Mouse (Mus musculus): ENCODE results near the gene Hesx1. TPM values are rescaled to one million over a fixed set of nuclear protein-coding genes. Genes with fewer than 3 reads are reported as not detected.

Gene Hesx1
- polyA plus RNA-seq, 1 experiment from 2014 or later, result 17.0 TPM

- 40% methylated on average over 4 of the region's 4 CpGs for WGBS (ENCODE audit: insufficient replicate concordance)
- Histone ChIP-seq H3K9me3 (replicated peaks) (no peaks in the 10 kb centered on the region), H3K27ac (no peak overlapping the region), H3K4me2 (no peak overlapping the region), H3K36me3 (no peaks in the 10 kb centered on the region), H3K4me3 (replicated peaks) (no peak overlapping the region), H3K4me1 (replicated peaks) (peaks cover 4% of the 10 kb centered on the region; the same call in 1 of the 2 replicates), H3K27me3 (no peaks in the 10 kb centered on the region), H3K9ac (no peak overlapping the region)
- ATAC-seq (ENCODE audit: low read depth), result peak; percentile 34; the same call in 1 of the 2 replicates
- DNase-seq, result no peak
Measured at GRCm38 (mm10) chr14:27013658-27014057, 19.4 kb downstream of the Hesx1 start.

GRCm38 (mm10) chr14:27017936-27018335 is 23.7 kb downstream of the Hesx1 start:
- Histone ChIP-seq H3K4me2 (no peak overlapping the region), H3K4me1 (replicated peaks) (peaks cover 4% of the 10 kb centered on the region; the same call in 1 of the 2 replicates), H3K9me3 (replicated peaks) (no peaks in the 10 kb centered on the region), H3K36me3 (no peaks in the 10 kb centered on the region), H3K27me3 (no peaks in the 10 kb centered on the region), H3K4me3 (replicated peaks) (no peak overlapping the region), H3K27ac (no peak overlapping the region), H3K9ac (no peak overlapping the region)
- no peak for ATAC-seq (ENCODE audit: low read depth)
- DNase-seq, result no peak
- 68% methylated on average over 2 of the region's 2 CpGs for WGBS (ENCODE audit: insufficient replicate concordance)

- WGBS (ENCODE audit: insufficient replicate concordance), result 77% methylated on average over 14 of the region's 14 CpGs
- H3K9me3 ChIP-seq (replicated peaks), result no peaks in the 10 kb centered on the region
- peaks cover 9% of the 10 kb centered on the region for H3K4me1 ChIP-seq (replicated peaks)
- ATAC-seq (ENCODE audit: low read depth), result no peak
- no peak for DNase-seq
- no peak overlapping the region for H3K9ac ChIP-seq
- no peak overlapping the region for H3K4me3 ChIP-seq (replicated peaks)
- no peak overlapping the region for H3K4me2 ChIP-seq
- no peaks in the 10 kb centered on the region for H3K36me3 ChIP-seq
- no peak overlapping the region for H3K27ac ChIP-seq
- no peaks in the 10 kb centered on the region for H3K27me3 ChIP-seq
Measured at GRCm38 (mm10) chr14:27019850-27020249, 25.6 kb downstream of the Hesx1 start.

- Histone ChIP-seq H3K9me3 (replicated peaks) (no peaks in the 10 kb centered on the region), H3K4me3 (replicated peaks) (no peak overlapping the region), H3K4me1 (replicated peaks) (peaks cover 9% of the 10 kb centered on the region), H3K27ac (no peak overlapping the region), H3K27me3 (no peaks in the 10 kb centered on the region), H3K9ac (no peak overlapping the region), H3K4me2 (no peak overlapping the region), H3K36me3 (no peaks in the 10 kb centered on the region)
- DNase-seq (peak; percentile 41), ATAC-seq (ENCODE audit: low read depth) (no peak)
- 28% methylated on average over 11 of the region's 11 CpGs for WGBS (ENCODE audit: insufficient replicate concordance)
Measured at GRCm38 (mm10) chr14:27022876-27023275, 28.7 kb downstream of the Hesx1 start.

- Histone ChIP-seq H3K4me2 (no peak overlapping the region), H3K9ac (no peak overlapping the region), H3K9me3 (replicated peaks) (no peaks in the 10 kb centered on the region), H3K27me3 (no peaks in the 10 kb centered on the region), H3K27ac (no peak overlapping the region), H3K4me1 (replicated peaks) (peaks cover 12% of the 10 kb centered on the region), H3K36me3 (no peaks in the 10 kb centered on the region), H3K4me3 (replicated peaks) (no peak overlapping the region)
- WGBS (ENCODE audit: insufficient replicate concordance), result 9% methylated on average over 4 of the region's 4 CpGs
- ATAC-seq (ENCODE audit: low read depth) (peak; percentile 74), DNase-seq (no peak)
Measured at GRCm38 (mm10) chr14:27024664-27025063, 30.4 kb downstream of the Hesx1 start.

- Histone ChIP-seq H3K9me3 (replicated peaks) (no peaks in the 10 kb centered on the region), H3K36me3 (no peaks in the 10 kb centered on the region), H3K27ac (no peak overlapping the region), H3K4me2 (no peak overlapping the region), H3K4me3 (replicated peaks) (no peak overlapping the region), H3K9ac (no peak overlapping the region), H3K27me3 (no peaks in the 10 kb centered on the region; the same call in 1 of the 2 replicates), H3K4me1 (replicated peaks) (0 out of 2 replicates have a peak, but pooled peaks cover 4% of the 10 kb centered on the region)
- no peak for DNase-seq
- WGBS (ENCODE audit: insufficient replicate concordance), result 3% methylated on average over 15 of the region's 15 CpGs
- ATAC-seq (ENCODE audit: low read depth), result no peak
Measured at GRCm38 (mm10) chr14:27029771-27030173, 35.6 kb downstream of the Hesx1 start.

GRCm38 (mm10) chr14:27031142-27031541 is 36.9 kb downstream of the Hesx1 start:
- H3K27me3 ChIP-seq, result no peaks in the 10 kb centered on the region; the same call in 1 of the 2 replicates
- no peak overlapping the region for H3K4me3 ChIP-seq (replicated peaks)
- H3K9ac ChIP-seq, result no peak overlapping the region
- ATAC-seq (ENCODE audit: low read depth) (no peak), DNase-seq (peak; percentile 22)
- WGBS (ENCODE audit: insufficient replicate concordance), result 13% methylated on average over 4 of the region's 4 CpGs
- 0 out of 2 replicates have a peak, but pooled peaks cover 3% of the 10 kb centered on the region for H3K4me1 ChIP-seq (replicated peaks)
- no peaks in the 10 kb centered on the region for H3K36me3 ChIP-seq
- H3K4me2 ChIP-seq, result no peak overlapping the region
- no peak overlapping the region for H3K27ac ChIP-seq
- no peaks in the 10 kb centered on the region for H3K9me3 ChIP-seq (replicated peaks)

GRCm38 (mm10) chr14:27037513-27037912 is 43.3 kb downstream of the Hesx1 start:
- WGBS (ENCODE audit: insufficient replicate concordance), result 50% methylated on average over 1 of the region's 1 CpGs
- H3K9me3 ChIP-seq (replicated peaks), result no peaks in the 10 kb centered on the region
- peaks cover 54% of the 10 kb centered on the region for H3K27me3 ChIP-seq
- peaks cover 12% of the 10 kb centered on the region for H3K4me1 ChIP-seq (replicated peaks)
- H3K27ac ChIP-seq, result no peak overlapping the region
- DNase-seq (no peak), ATAC-seq (ENCODE audit: low read depth) (no peak)
- H3K36me3 ChIP-seq, result no peaks in the 10 kb centered on the region
- no peak overlapping the region for H3K4me2 ChIP-seq
- no peak overlapping the region for H3K9ac ChIP-seq
- H3K4me3 ChIP-seq (replicated peaks), result no peak overlapping the region

- 1% methylated on average over 29 of the region's 29 CpGs for WGBS (ENCODE audit: insufficient replicate concordance)
- Histone ChIP-seq H3K4me2 (peak within 1 kb of the TSS; percentile 86), H3K27ac (no peak within 1 kb of the TSS), H3K9me3 (replicated peaks) (no peaks in the 10 kb centered on the region), H3K36me3 (no peaks in the 10 kb centered on the region), H3K4me3 (replicated peaks) (peak within 1 kb of the TSS; percentile 67), H3K27me3 (peaks cover 67% of the 10 kb centered on the region), H3K9ac (peak within 1 kb of the TSS; percentile 33; the same call in 1 of the 2 replicates), H3K4me1 (replicated peaks) (peaks cover 12% of the 10 kb centered on the region)
- DNase-seq, result peak; percentile 10
- ATAC-seq (ENCODE audit: low read depth), result peak; percentile 53
Measured at GRCm38 (mm10) chr14:27038783-27039182, 44.6 kb downstream of the Hesx1 start, which contains the start of gene Il17rd. TSS of gene Il17rd (plus strand) at chr14:27038941.

- Histone ChIP-seq H3K9me3 (replicated peaks) (no peaks in the 10 kb centered on the region), H3K27ac (no peak overlapping the region), H3K27me3 (peaks cover 72% of the 10 kb centered on the region), H3K36me3 (no peaks in the 10 kb centered on the region), H3K4me1 (replicated peaks) (peaks cover 12% of the 10 kb centered on the region), H3K9ac (peak overlapping the region; percentile 33; the same call in 1 of the 2 replicates), H3K4me2 (peak overlapping the region; percentile 86), H3K4me3 (replicated peaks) (peak overlapping the region; percentile 67)
- WGBS (ENCODE audit: insufficient replicate concordance), result 1% methylated on average over 59 of the region's 59 CpGs
- ATAC-seq (ENCODE audit: low read depth), result no peak
- DNase-seq, result no peak
Measured at GRCm38 (mm10) chr14:27039281-27040248, 45.3 kb downstream of the Hesx1 start.

- 0 out of 2 replicates have a peak overlapping the region, but pooled peaks have one; percentile 86 for H3K4me2 ChIP-seq
- no peak for ATAC-seq (ENCODE audit: low read depth)
- no peaks in the 10 kb centered on the region for H3K36me3 ChIP-seq
- peaks cover 12% of the 10 kb centered on the region for H3K4me1 ChIP-seq (replicated peaks)
- no peak overlapping the region; the same call in 1 of the 2 replicates for H3K4me3 ChIP-seq (replicated peaks)
- H3K9me3 ChIP-seq (replicated peaks), result no peaks in the 10 kb centered on the region
- no peak for DNase-seq
- peaks cover 72% of the 10 kb centered on the region for H3K27me3 ChIP-seq
- WGBS (ENCODE audit: insufficient replicate concordance), result 13% methylated on average over 12 of the region's 12 CpGs
- no peak overlapping the region for H3K9ac ChIP-seq
- no peak overlapping the region for H3K27ac ChIP-seq
Measured at GRCm38 (mm10) chr14:27040451-27040850, 46.2 kb downstream of the Hesx1 start.
